Comparison of ENCODE assay signal across 12 mouse cellular contexts in the genomic region with DNA sequence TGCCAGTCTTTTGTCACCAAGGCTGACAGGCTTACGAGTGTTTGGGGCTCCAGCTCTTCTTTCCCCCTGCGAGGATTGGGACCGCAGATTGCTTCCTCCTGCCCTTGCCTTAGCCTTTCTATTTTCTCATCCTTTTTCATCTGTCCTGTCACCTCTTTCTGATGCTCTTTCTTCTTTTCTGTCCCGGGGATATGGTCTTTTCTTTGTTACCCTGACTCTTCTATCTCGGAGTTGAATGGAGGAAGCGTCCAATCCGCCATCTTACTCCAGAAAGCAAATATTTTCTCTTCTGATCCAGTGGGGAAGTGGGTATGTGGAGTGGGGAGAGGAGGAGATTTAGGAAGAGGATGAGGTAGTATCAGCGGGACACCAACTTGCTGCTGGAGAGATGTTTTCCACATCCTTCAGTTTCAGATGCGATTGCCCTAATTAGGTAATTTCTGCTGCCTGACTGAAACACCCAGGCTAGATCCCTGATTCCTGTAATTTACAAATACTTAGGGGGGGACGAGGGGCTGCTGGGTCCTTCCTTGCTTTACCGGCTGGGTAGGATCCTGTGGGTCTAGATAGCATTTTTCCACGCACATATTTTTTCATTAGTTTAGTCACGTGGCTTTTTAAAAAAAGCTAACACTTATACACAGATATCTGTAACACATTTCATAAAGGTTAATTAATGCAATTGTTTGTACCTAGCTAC. TPM values are rescaled to one million over a fixed set of nuclear protein-coding genes. Genes with fewer than 3 reads are reported as not detected.
A peak's percentile ranks its signal among the peaks of the same experiment; 100 is the strongest.
DNase-seq lines count a peak whose midpoint lies in the region; ATAC-seq and TF ChIP-seq lines count a peak whose summit lies in the region.
"Not testable (repeated sequence)": the region's sequence is repeated elsewhere in the genome, so short reads cannot be mapped to it uniquely, and the experiment has no call there.
"Had no signal": no experiment of that assay in that cellular context is flagged by ENCODE, and none has a peak within 500 bp of the region (broad histone marks: within the 10 kb centered on the region; RNA-seq: fewer than 3 reads in every experiment).

No protein-coding gene starts in this region.

- H3K9ac ChIP-seq in heart, embryonic 12.5 days, result 0 out of 2 replicates have a peak overlapping the region, but pooled peaks have one; percentile 48
- peak overlapping the region; percentile 44; the same call in 1 of the 2 replicates for H3K9ac ChIP-seq in hindbrain, embryonic 14.5 days
- H3K9ac ChIP-seq in kidney, postnatal 0 days (ENCODE audit: low read depth, low read length); lung, embryonic 15.5 days; stomach, postnatal 0 days (ENCODE audit: low read length): not testable (repeated sequence)
- H3K9ac ChIP-seq in neural tube, embryonic 11.5 days (ENCODE audit: low read length), result peak overlapping the region; percentile 35; the same call in 1 of the 2 replicates

- DNase-seq in cerebellum, postnatal 10 days, result peak; percentile 1 to 31
- peak; percentile 17 for DNase-seq in forebrain, embryonic 10.5 days (ENCODE audit: extremely low spot score, low spot score)
- DNase-seq in hindbrain, embryonic 14.5 days (ENCODE audit: low spot score), result not testable (repeated sequence)
- DNase-seq in kidney, postnatal 0 days (ENCODE audit: low spot score), result peak; percentile 7
- DNase-seq in neural tube, embryonic 11.5 days (ENCODE audit: low spot score), result peak; percentile 26
- DNase-seq in stomach, postnatal 0 days (ENCODE audit: low spot score), result peak; percentile 12

- not testable (repeated sequence) for TF ChIP-seq EP300 in stomach, postnatal 0 days (optimal IDR thresholded peaks at IDR 0.05)

- under 1% methylated on average over 7 of the region's 13 CpGs for WGBS in forebrain, embryonic 10.5 days
- WGBS in heart, embryonic 12.5 days, result under 1% methylated on average over 8 of the region's 13 CpGs
- WGBS in hindbrain, embryonic 14.5 days, result 2% methylated on average over 6 of the region's 13 CpGs
- WGBS in kidney, postnatal 0 days, result 4% methylated on average over 6 of the region's 13 CpGs
- WGBS in lung, embryonic 15.5 days, result 1% methylated on average over 8 of the region's 13 CpGs
- 0% methylated on average over 6 of the region's 13 CpGs for WGBS in neural tube, embryonic 11.5 days
- 9% methylated on average over 6 of the region's 13 CpGs for WGBS in stomach, postnatal 0 days

- not testable (repeated sequence) for TF ChIP-seq CTCF in kidney, postnatal 0 days (IDR thresholded peaks at IDR 0.05; ENCODE audit: low read depth); stomach, postnatal 0 days (IDR thresholded peaks at IDR 0.05; ENCODE audit: low read depth)

- H3K36me3 ChIP-seq in forebrain, embryonic 10.5 days (replicated peaks); heart, embryonic 12.5 days; hindbrain, embryonic 14.5 days (replicated peaks; ENCODE audit: control insufficient read depth, insufficient read depth); kidney, postnatal 0 days (ENCODE audit: insufficient read depth, low read length); lung, embryonic 15.5 days; neural tube, embryonic 11.5 days (ENCODE audit: control insufficient read depth, insufficient read depth, low read length); stomach, postnatal 0 days (ENCODE audit: control insufficient read depth, insufficient read depth, low read length): not testable (repeated sequence)

- not testable (repeated sequence) for H3K4me1 ChIP-seq in forebrain, embryonic 10.5 days; heart, embryonic 12.5 days (replicated peaks); hindbrain, embryonic 14.5 days (replicated peaks; ENCODE audit: control insufficient read depth, insufficient read depth, low read length); kidney, postnatal 0 days (replicated peaks; ENCODE audit: insufficient read depth, low read length); lung, embryonic 15.5 days; neural tube, embryonic 11.5 days (ENCODE audit: control insufficient read depth, insufficient read depth, low read length); stomach, postnatal 0 days (replicated peaks; ENCODE audit: control insufficient read depth, insufficient read depth)

- peak overlapping the region; percentile 39 for H3K4me3 ChIP-seq in forebrain, embryonic 10.5 days
- H3K4me3 ChIP-seq in heart, embryonic 12.5 days, result peak overlapping the region; percentile 40
- peak overlapping the region; percentile 18; the same call in 1 of the 2 replicates for H3K4me3 ChIP-seq in hindbrain, embryonic 14.5 days (replicated peaks; ENCODE audit: low read length)
- 0 out of 2 replicates have a peak overlapping the region, but pooled peaks have one; percentile 16 for H3K4me3 ChIP-seq in kidney, postnatal 0 days (replicated peaks; ENCODE audit: low read depth, low read length)
- H3K4me3 ChIP-seq in lung, embryonic 15.5 days, result peak overlapping the region; percentile 27
- H3K4me3 ChIP-seq in neural tube, embryonic 11.5 days (ENCODE audit: low read depth, low read length); stomach, postnatal 0 days (ENCODE audit: low read depth, low read length): not testable (repeated sequence)

- peak overlapping the region; percentile 87 for H3K27ac ChIP-seq in forebrain, embryonic 10.5 days
- H3K27ac ChIP-seq in heart, embryonic 12.5 days (ENCODE audit: poor library complexity, severe bottlenecking), result peak overlapping the region; percentile 81
- peak overlapping the region; percentile 94 for H3K27ac ChIP-seq in hindbrain, embryonic 14.5 days
- H3K27ac ChIP-seq in kidney, postnatal 0 days, result not testable (repeated sequence)
- H3K27ac ChIP-seq in lung, embryonic 15.5 days, result peak overlapping the region; percentile 78
- H3K27ac ChIP-seq in neural tube, embryonic 11.5 days (ENCODE audit: low read depth, low read length), result peak overlapping the region; percentile 83; the same call in 1 of the 2 replicates
- H3K27ac ChIP-seq in stomach, postnatal 0 days (replicated peaks), result 0 out of 2 replicates have a peak overlapping the region, but pooled peaks have one; percentile 45

- H3K4me2 ChIP-seq in heart, embryonic 12.5 days, result peak overlapping the region; percentile 61
- H3K4me2 ChIP-seq in hindbrain, embryonic 14.5 days (replicated peaks), result peak overlapping the region; percentile 49
- H3K4me2 ChIP-seq in kidney, postnatal 0 days (ENCODE audit: low read length), result peak overlapping the region; percentile 41; the same call in 1 of the 2 replicates
- peak overlapping the region; percentile 51 for H3K4me2 ChIP-seq in lung, embryonic 15.5 days
- 0 out of 2 replicates have a peak overlapping the region, but pooled peaks have one; percentile 25 for H3K4me2 ChIP-seq in neural tube, embryonic 11.5 days (ENCODE audit: low read depth)
- 0 out of 2 replicates have a peak overlapping the region, but pooled peaks have one; percentile 23 for H3K4me2 ChIP-seq in stomach, postnatal 0 days (replicated peaks; ENCODE audit: low read depth)

- not testable (repeated sequence) for ATAC-seq in heart, embryonic 12.5 days (ENCODE audit: insufficient number of reproducible peaks, low FRiP score); kidney, postnatal 0 days (replicated peaks; ENCODE audit: low FRiP score, low read depth); stomach, postnatal 0 days (ENCODE audit: low FRiP score, low TSS enrichment)
- ATAC-seq in hindbrain, embryonic 14.5 days (ENCODE audit: low FRiP score), result peak; percentile 29
- ATAC-seq in lung, embryonic 15.5 days (ENCODE audit: borderline replicate concordance, extremely low read depth, low FRiP score, low TSS enrichment), result 0 out of 2 replicates have a peak, but pooled peaks have one; percentile 5
- peak; percentile 81 for ATAC-seq in neural tube, embryonic 11.5 days (ENCODE audit: insufficient read depth, low FRiP score, low TSS enrichment)

- not testable (repeated sequence) for H3K9me3 ChIP-seq in forebrain, embryonic 10.5 days; heart, embryonic 12.5 days (replicated peaks); hindbrain, embryonic 14.5 days (ENCODE audit: control insufficient read depth, low read length); kidney, postnatal 0 days (replicated peaks; ENCODE audit: low read length); lung, embryonic 15.5 days; neural tube, embryonic 11.5 days (ENCODE audit: control insufficient read depth, low read length); stomach, postnatal 0 days (ENCODE audit: control insufficient read depth, low read length)

- not testable (repeated sequence) for H3K27me3 ChIP-seq in forebrain, embryonic 10.5 days (ENCODE audit: poor library complexity, severe bottlenecking); heart, embryonic 12.5 days (replicated peaks); hindbrain, embryonic 14.5 days (ENCODE audit: control insufficient read depth, insufficient read depth, low read length); kidney, postnatal 0 days (ENCODE audit: insufficient read depth, low read length); lung, embryonic 15.5 days; neural tube, embryonic 11.5 days (ENCODE audit: control insufficient read depth, insufficient read depth, low read length); stomach, postnatal 0 days (ENCODE audit: control insufficient read depth, insufficient read depth, low read length)

RNA-seq across cellular contexts. Expression of a gene that starts 1.0 kb away (rescaled TPM):
- polyA plus RNA-seq in forebrain, embryonic 10.5 days (2016; fragmentation: Nextera tagmentation; extraction: Ambion mirVana), result 2.9 and 3.9 TPM in 2 replicates
- polyA plus RNA-seq in heart, embryonic 12.5 days (2016; fragmentation: Nextera tagmentation; extraction: Ambion mirVana), result 0.54 and 1.2 TPM in 2 replicates
- polyA plus RNA-seq in hindbrain, embryonic 14.5 days (2014; fragmentation: Nextera tagmentation; extraction: Ambion mirVana), result 1.6 and 1.9 TPM in 2 replicates
- 1.0 and 1.7 TPM in 2 replicates for polyA plus RNA-seq in kidney, postnatal 0 days (2015; fragmentation: Nextera tagmentation; extraction: Ambion mirVana)
- polyA plus RNA-seq in lung, embryonic 15.5 days (2015; fragmentation: Nextera tagmentation; extraction: Ambion mirVana), result 1.3 and 2.3 TPM in 2 replicates
- polyA plus RNA-seq in neural tube, embryonic 11.5 days (2014; fragmentation: Nextera tagmentation; extraction: Ambion mirVana), result 3.8 and 5.9 TPM in 2 replicates
- polyA plus RNA-seq in stomach, postnatal 0 days (2015; fragmentation: Nextera tagmentation; extraction: Ambion mirVana), result 0.51 and 1.1 TPM in 2 replicates
- polyA plus RNA-seq: activated CD4-positive, CD25-positive, alpha-beta regulatory T cell, adult 4 months; C2C12 had no signal

RNA-seq across cellular contexts. Expression of a gene that starts 41.3 kb away (rescaled TPM):
- polyA plus RNA-seq in forebrain, embryonic 10.5 days (2016; fragmentation: Nextera tagmentation; extraction: Ambion mirVana), result not detected in 2 replicates
- not detected in 2 replicates for polyA plus RNA-seq in heart, embryonic 12.5 days (2016; fragmentation: Nextera tagmentation; extraction: Ambion mirVana)
- polyA plus RNA-seq in hindbrain, embryonic 14.5 days (2014; fragmentation: Nextera tagmentation; extraction: Ambion mirVana), result not detected in 2 replicates
- not detected in 2 replicates for polyA plus RNA-seq in kidney, postnatal 0 days (2015; fragmentation: Nextera tagmentation; extraction: Ambion mirVana)
- not detected in 2 replicates for polyA plus RNA-seq in lung, embryonic 15.5 days (2015; fragmentation: Nextera tagmentation; extraction: Ambion mirVana)
- not detected in 2 replicates for polyA plus RNA-seq in neural tube, embryonic 11.5 days (2014; fragmentation: Nextera tagmentation; extraction: Ambion mirVana)
- polyA plus RNA-seq in stomach, postnatal 0 days (2015; fragmentation: Nextera tagmentation; extraction: Ambion mirVana), result 0.05 and 0.10 TPM in 2 replicates
- polyA plus RNA-seq: activated CD4-positive, CD25-positive, alpha-beta regulatory T cell, adult 4 months; C2C12; cortical plate, adult 2 months; frontal cortex, adult 2 months had no signal

RNA-seq across cellular contexts. Expression of a gene that starts 51.9 kb away (rescaled TPM):
- 2.4 and 3.1 TPM in 2 replicates for polyA plus RNA-seq in forebrain, embryonic 10.5 days (2016; fragmentation: Nextera tagmentation; extraction: Ambion mirVana)
- polyA plus RNA-seq in heart, embryonic 12.5 days (2016; fragmentation: Nextera tagmentation; extraction: Ambion mirVana), result 0.81 and 2.2 TPM in 2 replicates
- 5.5 and 6.3 TPM in 2 replicates for polyA plus RNA-seq in hindbrain, embryonic 14.5 days (2014; fragmentation: Nextera tagmentation; extraction: Ambion mirVana)
- 4.0 and 5.4 TPM in 2 replicates for polyA plus RNA-seq in kidney, postnatal 0 days (2015; fragmentation: Nextera tagmentation; extraction: Ambion mirVana)
- polyA plus RNA-seq in lung, embryonic 15.5 days (2015; fragmentation: Nextera tagmentation; extraction: Ambion mirVana), result 3.0 and 3.6 TPM in 2 replicates
- polyA plus RNA-seq in neural tube, embryonic 11.5 days (2014; fragmentation: Nextera tagmentation; extraction: Ambion mirVana), result 1.1 and 2.4 TPM in 2 replicates
- polyA plus RNA-seq in stomach, postnatal 0 days (2015; fragmentation: Nextera tagmentation; extraction: Ambion mirVana), result 4.2 TPM in 2 replicates
